Mouse (Mus musculus) neutrophil, adult 5-6 weeks (primary cell): ENCODE measurements around the gene Ifne. TPM values are rescaled to one million over a fixed set of nuclear protein-coding genes. Genes with fewer than 3 reads are reported as not detected.

Experiments
- ATAC-seq: fragments of 151-379, 151-347 bp; 2 replicates; pipeline ENCODE4 v1.8.0; 2017; ENCODE audit warnings: mild to moderate bottlenecking, moderate TSS enrichment; ENCODE audit not compliant: insufficient number of reproducible peaks, poor library complexity, low FRiP score, severe bottlenecking; ENCODE audit errors: extremely low read depth
- total RNA-seq: library from RNA; stranded (forward); fragments of 200-1000 nt; gene quantifications from 2 replicates; pipeline ENCODE4 v1.2.3, GENCODE M21; 2017

Ifne gene
- total RNA-seq, result not detected in 2 replicates

- no peak for ATAC-seq
Observed at GRCm38 (mm10) chr4:88880101-88880500, at the start of gene Ifne. Gene Ifne, minus strand, starts transcription at chr4:88880201.

- no peak for ATAC-seq
Observed at GRCm38 (mm10) chr4:88928341-88929102, 48.5 kb upstream of the Ifne start.

GRCm38 (mm10) chr4:88927850-88928249 lies 47.8 kb upstream of the Ifne start:
- ATAC-seq, result no peak

GRCm38 (mm10) chr4:88926637-88927036 lies 46.6 kb upstream of the Ifne start:
- no peak for ATAC-seq

- ATAC-seq, result no peak
Observed at GRCm38 (mm10) chr4:88926082-88926481, 46.1 kb upstream of the Ifne start.

GRCm38 (mm10) chr4:88925456-88925855 lies 45.5 kb upstream of the Ifne start:
- ATAC-seq, result no peak

- ATAC-seq, result no peak
Observed at GRCm38 (mm10) chr4:88921280-88921679, 41.3 kb upstream of the Ifne start.

- ATAC-seq, result no peak
Observed at GRCm38 (mm10) chr4:88917770-88918460, 37.9 kb upstream of the Ifne start.

GRCm38 (mm10) chr4:88916306-88916705 lies 36.3 kb upstream of the Ifne start:
- no peak for ATAC-seq

- no peak for ATAC-seq
Observed at GRCm38 (mm10) chr4:88913984-88914383, 34.0 kb upstream of the Ifne start.

GRCm38 (mm10) chr4:88912882-88913281 lies 32.9 kb upstream of the Ifne start:
- ATAC-seq, result no peak

GRCm38 (mm10) chr4:88912187-88912586 lies 32.2 kb upstream of the Ifne start:
- no peak for ATAC-seq

- no peak for ATAC-seq
Observed at GRCm38 (mm10) chr4:88909600-88910534, 29.9 kb upstream of the Ifne start.

GRCm38 (mm10) chr4:88893201-88893754 lies 13.3 kb upstream of the Ifne start:
- ATAC-seq, result no peak

GRCm38 (mm10) chr4:88888236-88888635 lies 8.2 kb upstream of the Ifne start:
- no peak for ATAC-seq

GRCm38 (mm10) chr4:88878772-88879171 lies 1.2 kb downstream of the Ifne start:
- no peak for ATAC-seq

GRCm38 (mm10) chr4:88878246-88878645 lies 1.8 kb downstream of the Ifne start:
- peak; percentile 52; the same call in 1 of the 2 replicates for ATAC-seq

GRCm38 (mm10) chr4:88876520-88876919 lies 3.5 kb downstream of the Ifne start:
- ATAC-seq, result no peak

- ATAC-seq, result no peak
Observed at GRCm38 (mm10) chr4:88875435-88876095, 4.4 kb downstream of the Ifne start.
